Mouse (Mus musculus): ENCODE data around the gene Aftph. TPM values are rescaled to one million over a fixed set of nuclear protein-coding genes. Genes with fewer than 3 reads are reported as not detected.
"Not testable (repeated sequence)": the region's sequence is repeated elsewhere in the genome, so short reads cannot be mapped to it uniquely, and the experiment has no call there.

Gene Aftph
- polyA plus RNA-seq, 1 experiment, result 5.4 TPM

- Histone ChIP-seq H3ac (ENCODE audit: control insufficient read depth, insufficient read length, low read depth) (no peak overlapping the region), H3K27me3 (ENCODE audit: control insufficient read depth, insufficient read depth, insufficient read length) (peaks cover 6% of the 10 kb centered on the region), H3K79me2 (ENCODE audit: control insufficient read depth, insufficient read depth) (no peaks in the 10 kb centered on the region), H3K79me3 (ENCODE audit: low read depth) (no peaks in the 10 kb centered on the region), H3K4me3 (ENCODE audit: insufficient read depth, poor library complexity, severe bottlenecking) (no peak overlapping the region), H3K36me3 (ENCODE audit: control insufficient read depth, insufficient read depth) (no peaks in the 10 kb centered on the region)
- TF ChIP-seq CEBPB (IDR thresholded peaks at IDR 0.05; ENCODE audit: low read depth) (no peak), USF1 (IDR thresholded peaks at IDR 0.05; ENCODE audit: low read depth) (no peak), MYOD1 (IDR thresholded peaks at IDR 0.05; ENCODE audit: control insufficient read depth, insufficient read length, low read depth) (no peak), MAX (IDR thresholded peaks at IDR 0.05) (no peak), CTCF (IDR thresholded peaks at IDR 0.05; ENCODE audit: control insufficient read depth, insufficient read depth, insufficient read length) (no peak), FOSL1 (IDR thresholded peaks at IDR 0.05; ENCODE audit: insufficient read depth, low read length, poor library complexity, severe bottlenecking) (no peak), MYOG (IDR thresholded peaks at IDR 0.05; ENCODE audit: control insufficient read depth, extremely low read depth, insufficient read length) (no peak)
Measured at GRCm38 (mm10) chr11:20776668-20777067, 35.3 kb upstream of the Aftph start.

- Histone ChIP-seq H3K79me2 (ENCODE audit: control insufficient read depth, insufficient read depth) (no peaks in the 10 kb centered on the region), H3K36me3 (ENCODE audit: control insufficient read depth, insufficient read depth) (no peaks in the 10 kb centered on the region), H3ac (ENCODE audit: control insufficient read depth, insufficient read length, low read depth) (no peak overlapping the region), H3K79me3 (ENCODE audit: low read depth) (no peaks in the 10 kb centered on the region), H3K27me3 (ENCODE audit: control insufficient read depth, insufficient read depth, insufficient read length) (no peaks in the 10 kb centered on the region), H3K4me3 (ENCODE audit: insufficient read depth, poor library complexity, severe bottlenecking) (no peak overlapping the region)
- no peak for TF ChIP-seq CTCF (IDR thresholded peaks at IDR 0.05; ENCODE audit: control insufficient read depth, insufficient read depth, insufficient read length)
Measured at GRCm38 (mm10) chr11:20772642-20773041, 31.3 kb upstream of the Aftph start.

- not testable (repeated sequence) for H3ac ChIP-seq (ENCODE audit: control insufficient read depth, insufficient read length, low read depth); H3K79me3 ChIP-seq (ENCODE audit: low read depth); H3K4me3 ChIP-seq (ENCODE audit: insufficient read depth, poor library complexity, severe bottlenecking); H3K27me3 ChIP-seq (ENCODE audit: control insufficient read depth, insufficient read depth, insufficient read length); H3K79me2 ChIP-seq (ENCODE audit: control insufficient read depth, insufficient read depth); H3K36me3 ChIP-seq (ENCODE audit: control insufficient read depth, insufficient read depth)
Measured at GRCm38 (mm10) chr11:20771827-20772226, 30.4 kb upstream of the Aftph start.

- not testable (repeated sequence) for H3K79me3 ChIP-seq (ENCODE audit: low read depth); H3K36me3 ChIP-seq (ENCODE audit: control insufficient read depth, insufficient read depth); H3K79me2 ChIP-seq (ENCODE audit: control insufficient read depth, insufficient read depth); H3K27me3 ChIP-seq (ENCODE audit: control insufficient read depth, insufficient read depth, insufficient read length); H3ac ChIP-seq (ENCODE audit: control insufficient read depth, insufficient read length, low read depth); H3K4me3 ChIP-seq (ENCODE audit: insufficient read depth, poor library complexity, severe bottlenecking)
Measured at GRCm38 (mm10) chr11:20761984-20762383, 20.6 kb upstream of the Aftph start.

GRCm38 (mm10) chr11:20750573-20750972, 9.2 kb upstream of the Aftph start:
- H3K36me3 ChIP-seq (ENCODE audit: control insufficient read depth, insufficient read depth), result no peaks in the 10 kb centered on the region
- H3K27me3 ChIP-seq (ENCODE audit: control insufficient read depth, insufficient read depth, insufficient read length), result peaks cover 1% of the 10 kb centered on the region
- no peak overlapping the region for H3K4me3 ChIP-seq (ENCODE audit: insufficient read depth, poor library complexity, severe bottlenecking)
- no peaks in the 10 kb centered on the region for H3K79me2 ChIP-seq (ENCODE audit: control insufficient read depth, insufficient read depth)
- no peak for TF ChIP-seq MYOG (IDR thresholded peaks at IDR 0.05; ENCODE audit: control insufficient read depth, extremely low read depth, insufficient read length)
- no peak for TF ChIP-seq USF1 (IDR thresholded peaks at IDR 0.05; ENCODE audit: low read depth)
- no peak for TF ChIP-seq MYOD1 (IDR thresholded peaks at IDR 0.05; ENCODE audit: control insufficient read depth, insufficient read length, low read depth)
- TF ChIP-seq CEBPB (IDR thresholded peaks at IDR 0.05; ENCODE audit: low read depth), result no peak
- no peak for TF ChIP-seq CTCF (IDR thresholded peaks at IDR 0.05; ENCODE audit: control insufficient read depth, insufficient read depth, insufficient read length)
- no peak for TF ChIP-seq MAX (IDR thresholded peaks at IDR 0.05)
- TF ChIP-seq FOSL1 (IDR thresholded peaks at IDR 0.05; ENCODE audit: insufficient read depth, low read length, poor library complexity, severe bottlenecking), result no peak
- no peak overlapping the region for H3ac ChIP-seq (ENCODE audit: control insufficient read depth, insufficient read length, low read depth)
- no peaks in the 10 kb centered on the region for H3K79me3 ChIP-seq (ENCODE audit: low read depth)

- TF ChIP-seq MYOD1 (IDR thresholded peaks at IDR 0.05; ENCODE audit: control insufficient read depth, insufficient read length, low read depth) (no peak), FOSL1 (IDR thresholded peaks at IDR 0.05; ENCODE audit: insufficient read depth, low read length, poor library complexity, severe bottlenecking) (no peak), MYOG (IDR thresholded peaks at IDR 0.05; ENCODE audit: control insufficient read depth, extremely low read depth, insufficient read length) (no peak), USF1 (IDR thresholded peaks at IDR 0.05; ENCODE audit: low read depth) (no peak), CEBPB (IDR thresholded peaks at IDR 0.05; ENCODE audit: low read depth) (no peak), MAX (IDR thresholded peaks at IDR 0.05) (no peak), CTCF (IDR thresholded peaks at IDR 0.05; ENCODE audit: control insufficient read depth, insufficient read depth, insufficient read length) (no peak)
- Histone ChIP-seq H3ac (ENCODE audit: control insufficient read depth, insufficient read length, low read depth) (no peak overlapping the region), H3K27me3 (ENCODE audit: control insufficient read depth, insufficient read depth, insufficient read length) (peaks cover 4% of the 10 kb centered on the region), H3K79me2 (ENCODE audit: control insufficient read depth, insufficient read depth) (peaks cover 30% of the 10 kb centered on the region), H3K79me3 (ENCODE audit: low read depth) (peaks cover 25% of the 10 kb centered on the region), H3K4me3 (ENCODE audit: insufficient read depth, poor library complexity, severe bottlenecking) (no peak overlapping the region), H3K36me3 (ENCODE audit: control insufficient read depth, insufficient read depth) (no peaks in the 10 kb centered on the region)
Measured at GRCm38 (mm10) chr11:20743353-20743752, 2.0 kb upstream of the Aftph start.
